Mouse (Mus musculus) bone marrow, adult 2 months (tissue): ENCODE data around the gene Fbxo31. TPM values are rescaled to one million over a fixed set of nuclear protein-coding genes. Genes with fewer than 3 reads are reported as not detected.

Experiments
- H3K27ac ChIP-seq: fragments of 200-500 bp; 2 replicates; pipeline ENCODE4 v1.5.1; 2012; ENCODE audit warnings: low read depth, mild to moderate bottlenecking, control low read depth, inconsistent platforms, low read length; ENCODE audit not compliant: control insufficient read depth, poor library complexity, insufficient read depth
- H3K4me1 ChIP-seq: fragments of 200-500 bp; 2 replicates; pipeline ENCODE4 v1.6.1; 2011; ENCODE audit warnings: low read length; ENCODE audit not compliant: control insufficient read depth, insufficient read depth
- H3K4me3 ChIP-seq: fragments of 200-500 bp; replicated peaks from 2 replicates; pipeline ENCODE3; 2011; ENCODE audit warnings: mild to moderate bottlenecking, low read depth, low read length, control low read depth; ENCODE audit not compliant: control insufficient read depth
- CTCF ChIP-seq: fragments of 200-500 bp; IDR thresholded peaks from 2 replicates; pipeline ENCODE4 v1.5.1; 2011; ENCODE audit warnings: low read length, control low read depth; ENCODE audit not compliant: control insufficient read depth, insufficient read depth
- POLR2A ChIP-seq: fragments of 200-500 bp; IDR thresholded peaks from 2 replicates; pipeline ENCODE4 v1.6.1; 2011; ENCODE audit warnings: low read depth, mild to moderate bottlenecking, control low read depth, low read length, borderline replicate concordance; ENCODE audit not compliant: control insufficient read depth
- WGBS: fragments of 180-500 bp; shearing (Covaris S2); methylation state at CpG from one replicate; pipeline ENCODE4 v1.1.7; 2018; 5-methylcytosine and 5-hydroxymethylcytosine counted together
- polyA plus RNA-seq: library from polyadenylated mRNA; stranded (reverse); fragments of >200 nt; gene quantifications from 2 replicates; pipeline ENCODE4 v1.2.4, GENCODE M21; 2011; ENCODE audit warnings: low replicate concordance; ENCODE audit not compliant: missing spikeins, insufficient read depth, insufficient read length

Fbxo31 gene
- polyA plus RNA-seq, 1 experiment = 19.4 TPM

GRCm38 (mm10) chr8:121553831-121554475 is 24.7 kb downstream of the Fbxo31 start:
- no peak for TF ChIP-seq CTCF
- TF ChIP-seq POLR2A = no peak
- Histone ChIP-seq H3K4me3 (no peak overlapping the region), H3K4me1 (no peaks in the 10 kb centered on the region), H3K27ac (no peak overlapping the region)
- 93% methylated on average over 32 of the region's 32 CpGs for WGBS

DNA sequence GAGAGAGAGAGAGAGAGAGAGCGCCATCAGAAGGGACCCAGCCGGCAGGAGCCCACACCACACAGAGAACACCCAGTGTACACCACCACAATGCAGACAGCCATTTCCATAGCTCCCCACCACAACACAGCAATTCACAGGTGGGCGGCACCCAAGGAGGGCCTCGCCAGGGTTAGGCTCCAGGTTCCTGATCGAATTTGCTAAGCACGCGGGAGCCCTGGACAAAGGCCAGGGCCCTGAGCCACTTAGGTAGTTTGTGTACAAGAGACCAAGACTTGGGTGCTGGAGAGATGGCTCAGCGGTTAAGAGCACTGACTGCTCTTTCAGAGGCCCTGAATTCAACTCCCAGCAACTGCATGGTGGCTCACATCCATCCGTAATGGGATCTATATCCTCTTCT is 26.1 kb downstream of the Fbxo31 start:
- TF ChIP-seq CTCF (no peak), POLR2A (no peak)
- no peaks in the 10 kb centered on the region for H3K4me1 ChIP-seq
- 88% methylated on average over 9 of the region's 9 CpGs for WGBS
- no peak overlapping the region for H3K4me3 ChIP-seq
- H3K27ac ChIP-seq = no peak overlapping the region

DNA sequence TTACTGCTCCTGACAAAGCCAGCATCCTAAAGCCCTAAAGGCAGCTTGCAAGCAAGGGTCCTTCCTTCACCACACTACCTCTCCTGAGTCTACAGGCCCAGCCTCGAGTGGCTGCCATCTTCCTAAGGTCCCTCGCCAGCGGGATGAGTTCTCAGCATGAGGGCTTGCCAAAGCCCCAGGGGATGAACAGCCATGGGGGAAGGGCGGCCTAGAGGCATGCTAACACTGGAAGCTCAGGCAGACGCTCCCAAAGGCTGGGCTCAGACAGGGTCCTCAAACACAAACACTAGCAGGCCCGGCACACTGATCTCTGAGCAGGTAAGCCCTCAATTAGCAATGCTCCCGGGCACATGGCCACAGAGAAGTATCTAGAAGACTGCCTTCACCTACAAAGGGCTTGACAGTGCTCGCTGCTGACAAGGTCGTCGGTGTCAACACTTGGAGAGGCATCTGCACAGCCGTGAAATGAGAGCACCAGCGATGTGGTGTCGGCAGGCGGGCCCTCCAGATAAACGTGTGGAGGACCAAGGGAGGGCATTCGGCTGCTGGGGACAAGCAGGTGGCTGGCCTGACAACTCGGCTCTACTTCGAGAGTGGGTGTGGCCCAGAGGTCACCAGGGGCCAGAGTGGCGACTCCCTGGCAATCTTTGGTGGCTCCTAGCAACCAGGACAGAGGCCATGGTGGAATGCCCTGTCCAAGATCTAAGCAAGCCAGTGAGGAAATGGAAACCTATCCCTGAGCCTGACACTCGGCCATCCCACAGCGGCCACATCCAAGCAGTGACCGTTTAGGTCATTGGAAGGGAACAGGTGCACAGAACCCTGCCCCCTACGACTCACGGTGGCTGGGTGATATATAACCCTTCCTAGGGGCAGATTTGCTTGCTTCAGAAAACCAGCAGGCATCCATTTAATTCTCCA is 27.3 kb downstream of the Fbxo31 start:
- TF ChIP-seq POLR2A (no peak), CTCF (no peak)
- Histone ChIP-seq H3K4me1 (no peaks in the 10 kb centered on the region), H3K4me3 (no peak overlapping the region), H3K27ac (no peak overlapping the region)
- whole genome bisulfite sequencing = 87% methylated on average over 24 of the region's 24 CpGs

DNA sequence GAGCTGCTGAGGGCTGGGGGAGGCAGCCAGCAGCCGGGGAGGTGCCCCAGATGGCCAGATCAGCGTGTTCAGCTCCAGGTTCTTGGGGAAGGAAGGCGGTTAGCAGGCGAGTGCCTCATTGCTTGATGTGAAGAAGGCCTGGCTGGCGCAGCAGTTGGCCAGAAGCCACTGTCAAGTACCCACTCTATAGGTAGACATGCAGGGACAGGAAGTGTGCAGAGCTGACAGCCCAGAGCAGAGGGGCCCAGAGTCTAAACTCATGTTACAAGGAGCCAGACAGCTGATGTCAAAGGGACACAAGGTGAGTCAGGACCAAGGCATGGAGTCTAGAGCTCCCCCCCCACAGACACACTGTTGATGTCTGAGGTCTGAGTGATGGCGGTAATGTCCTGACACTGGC is 28.6 kb downstream of the Fbxo31 start:
- WGBS = 82% methylated on average over 6 of the region's 6 CpGs
- no peak for TF ChIP-seq CTCF
- no peak for TF ChIP-seq POLR2A
- Histone ChIP-seq H3K4me3 (no peak overlapping the region), H3K4me1 (no peaks in the 10 kb centered on the region), H3K27ac (no peak overlapping the region)

DNA sequence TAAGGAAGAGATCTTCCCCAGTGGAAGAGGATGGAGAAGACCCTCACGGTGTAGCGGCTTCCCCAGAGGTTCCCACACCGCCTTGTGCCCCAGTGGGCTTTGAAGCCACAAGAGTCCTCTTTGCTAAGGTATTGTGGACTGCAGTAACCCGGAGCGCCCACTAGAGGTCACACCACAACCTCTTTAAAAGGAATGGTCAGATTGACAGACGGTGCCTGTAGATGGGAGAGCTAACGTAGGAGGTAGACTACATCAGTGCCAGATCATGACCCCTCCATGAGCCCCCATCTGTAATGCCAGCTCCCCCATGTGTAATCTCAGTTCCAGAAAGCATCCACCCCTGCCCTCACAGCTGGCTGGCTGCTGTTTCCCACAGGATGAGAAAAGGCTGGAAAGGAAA is 31.5 kb downstream of the Fbxo31 start:
- no peak overlapping the region for H3K4me3 ChIP-seq
- WGBS = 6% methylated on average over 7 of the region's 7 CpGs
- no peaks in the 10 kb centered on the region for H3K4me1 ChIP-seq
- H3K27ac ChIP-seq = no peak overlapping the region
- TF ChIP-seq CTCF = peak; percentile 77
- no peak for TF ChIP-seq POLR2A

GRCm38 (mm10) chr8:121544936-121545335 is 33.7 kb downstream of the Fbxo31 start:
- Histone ChIP-seq H3K4me3 (no peak overlapping the region), H3K27ac (no peak overlapping the region), H3K4me1 (no peaks in the 10 kb centered on the region)
- WGBS = 64% methylated on average over 11 of the region's 11 CpGs
- TF ChIP-seq POLR2A = no peak
- TF ChIP-seq CTCF = no peak

DNA sequence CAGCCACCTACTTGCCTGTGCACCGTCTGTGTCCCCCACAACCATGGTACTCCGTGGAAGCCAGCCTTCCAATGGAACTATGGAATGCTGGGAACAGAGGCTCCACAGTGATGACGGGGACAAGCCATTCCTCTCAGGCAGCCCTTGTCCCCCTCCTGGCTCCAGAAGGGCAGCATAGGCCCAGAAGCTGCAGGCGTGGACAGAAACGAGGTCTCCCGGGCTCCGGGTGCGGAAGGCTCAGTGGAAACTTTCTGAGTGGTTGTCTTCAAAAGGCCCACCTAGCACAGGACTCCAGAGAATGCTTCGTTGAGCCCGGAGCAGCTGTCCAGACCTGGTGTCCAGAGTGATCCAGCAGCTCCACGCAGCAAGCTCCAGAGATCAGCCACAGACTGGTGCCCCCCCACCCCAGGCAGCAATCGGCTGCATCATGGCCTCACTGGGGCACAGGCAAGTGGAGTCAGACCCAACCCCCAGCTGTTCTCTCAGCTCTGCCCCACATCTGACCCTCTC is 34.3 kb downstream of the Fbxo31 start, which contains the start of gene 1700018B08Rik:
TSS of gene 1700018B08Rik (minus strand) at position 45 of the 510 bp plus-strand sequence.
- 79% methylated on average over 12 of the region's 12 CpGs for WGBS
- TF ChIP-seq POLR2A (no peak), CTCF (no peak)
- H3K4me3 ChIP-seq = no peak within 1 kb of the TSS
- no peak within 1 kb of the TSS for H3K27ac ChIP-seq
- no peaks in the 10 kb centered on the region for H3K4me1 ChIP-seq

DNA sequence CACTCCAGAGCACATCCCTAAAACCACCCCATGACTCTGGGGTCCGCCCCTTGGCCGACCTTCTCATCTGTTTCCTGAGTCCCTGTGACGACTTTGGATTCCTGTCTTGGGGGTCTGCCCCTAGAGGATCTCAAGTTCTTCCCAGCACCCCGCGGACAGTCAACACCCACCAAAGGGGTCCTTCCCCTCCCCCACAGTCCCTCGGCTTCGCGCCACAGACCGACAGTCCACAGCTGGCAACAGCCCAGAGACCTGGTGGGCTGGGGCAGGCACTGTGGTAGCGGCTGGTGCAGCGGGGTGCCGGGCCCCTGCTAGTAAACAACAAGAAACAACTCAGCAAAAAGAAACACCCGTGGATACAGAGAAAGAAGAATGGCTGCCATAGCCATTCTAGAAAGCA is 35.7 kb downstream of the Fbxo31 start:
- H3K27ac ChIP-seq = no peak overlapping the region
- TF ChIP-seq POLR2A (no peak), CTCF (no peak)
- no peak overlapping the region for H3K4me3 ChIP-seq
- WGBS = 70% methylated on average over 13 of the region's 13 CpGs
- H3K4me1 ChIP-seq = no peaks in the 10 kb centered on the region
